Mouse (Mus musculus): Measurements from ENCODE around the gene Mrto4. TPM values are rescaled to one million over a fixed set of nuclear protein-coding genes. Genes with fewer than 3 reads are reported as not detected.

Gene Mrto4
- total RNA-seq, 2 experiments from 2014 or later = 58.8 to 60.6 TPM

- peak; percentile 53 to 54 for DNase-seq (ENCODE audit: low spot score in 2 of 2)
Measured at GRCm38 (mm10) chr4:139341556-139342233, 10.7 kb downstream of the Mrto4 start.

GRCm38 (mm10) chr4:139340835-139341234 lies 11.5 kb downstream of the Mrto4 start:
- no peak for DNase-seq (ENCODE audit: low spot score in 2 of 2)

- no peak for DNase-seq (ENCODE audit: low spot score in 2 of 2)
Measured at GRCm38 (mm10) chr4:139338145-139338544, 14.2 kb downstream of the Mrto4 start.

DNA sequence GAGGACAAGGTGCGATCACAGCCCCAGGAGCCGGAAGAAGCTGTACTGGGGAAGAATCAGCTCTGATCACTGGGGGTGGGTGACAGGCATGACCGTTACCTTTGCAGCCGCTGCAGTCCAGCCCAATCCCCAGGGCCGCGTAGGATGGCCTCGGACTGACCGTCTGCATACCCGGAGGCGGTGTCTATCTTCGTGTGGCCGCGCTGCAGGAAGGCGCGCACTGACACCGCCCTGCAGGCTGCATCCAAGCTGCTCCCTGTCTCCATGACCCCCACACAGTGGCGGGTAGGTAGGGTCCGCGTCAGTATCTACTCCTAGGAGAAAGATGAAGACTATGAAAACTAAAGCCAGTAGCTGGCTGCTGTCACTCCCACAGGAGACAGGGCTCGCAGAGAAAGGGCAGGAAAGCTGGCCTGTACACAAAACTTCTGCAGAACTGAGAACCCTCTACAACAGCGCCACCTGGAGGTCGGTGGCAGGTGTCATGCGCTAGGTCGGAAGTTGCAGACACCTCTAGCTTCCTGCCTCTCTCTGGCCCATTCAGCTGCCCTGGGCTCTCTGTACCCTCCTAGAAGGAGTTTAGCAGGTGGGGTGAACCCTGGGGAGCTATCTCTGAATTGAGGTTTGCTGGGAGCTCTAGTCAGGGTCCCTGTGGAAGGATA lies 15.4 kb downstream of the Mrto4 start:
- peak; percentile 79 to 85 for DNase-seq (ENCODE audit: low spot score in 2 of 2)

GRCm38 (mm10) chr4:139335507-139335906 lies 16.9 kb downstream of the Mrto4 start:
- DNase-seq (ENCODE audit: low spot score in 2 of 2) = no peak

GRCm38 (mm10) chr4:139334631-139335295 lies 17.6 kb downstream of the Mrto4 start:
- DNase-seq (ENCODE audit: low spot score in 2 of 2) = no peak

GRCm38 (mm10) chr4:139330605-139331004 lies 21.8 kb downstream of the Mrto4 start:
- DNase-seq (ENCODE audit: low spot score in 2 of 2) = peak; percentile 67 to 70

GRCm38 (mm10) chr4:139319740-139320139 lies 32.6 kb downstream of the Mrto4 start:
- DNase-seq (ENCODE audit: low spot score in 2 of 2) = no peak

DNA sequence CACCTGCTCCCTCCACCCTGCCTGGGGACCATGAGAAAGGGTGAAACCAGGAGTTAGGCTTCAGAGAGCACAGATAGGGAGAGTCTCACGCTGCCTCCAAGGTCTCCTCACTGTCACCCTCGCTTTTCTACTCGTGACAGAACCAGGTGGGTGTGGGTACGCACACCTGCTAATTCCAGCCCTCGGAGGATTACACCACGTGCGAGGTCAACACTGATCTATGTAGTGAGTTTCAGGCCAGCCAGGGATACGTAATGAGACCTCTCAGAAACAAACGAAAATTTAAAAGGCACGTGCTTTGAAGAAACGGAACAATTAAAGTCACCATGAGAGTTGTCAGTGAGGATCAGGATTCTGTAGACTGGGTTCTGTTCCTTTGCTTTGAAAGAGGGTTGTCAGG lies 33.9 kb downstream of the Mrto4 start:
- DNase-seq (ENCODE audit: low spot score in 2 of 2) = no peak

DNA sequence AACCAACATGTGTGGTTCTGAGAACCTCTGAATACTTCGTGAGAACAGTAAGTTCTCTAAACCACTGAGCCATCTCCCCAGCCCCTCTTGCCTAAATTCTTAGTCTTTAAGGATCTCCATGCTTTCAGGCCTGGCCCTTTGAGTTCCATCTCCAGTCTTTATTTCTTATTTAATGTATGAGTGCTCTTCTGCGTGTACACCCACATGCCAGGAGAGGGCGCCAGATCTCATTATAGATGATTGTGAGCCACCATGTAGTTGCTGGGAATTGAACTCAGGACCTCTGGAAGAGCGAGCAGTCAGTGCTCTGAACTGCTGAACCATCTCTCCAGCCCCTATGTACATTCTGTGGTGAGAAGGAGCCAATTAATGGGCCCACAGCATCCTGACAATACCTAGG lies 39.7 kb downstream of the Mrto4 start:
- peak in 1 of 2 experiments; percentile 47 for DNase-seq (ENCODE audit: low spot score in 2 of 2)

DNA sequence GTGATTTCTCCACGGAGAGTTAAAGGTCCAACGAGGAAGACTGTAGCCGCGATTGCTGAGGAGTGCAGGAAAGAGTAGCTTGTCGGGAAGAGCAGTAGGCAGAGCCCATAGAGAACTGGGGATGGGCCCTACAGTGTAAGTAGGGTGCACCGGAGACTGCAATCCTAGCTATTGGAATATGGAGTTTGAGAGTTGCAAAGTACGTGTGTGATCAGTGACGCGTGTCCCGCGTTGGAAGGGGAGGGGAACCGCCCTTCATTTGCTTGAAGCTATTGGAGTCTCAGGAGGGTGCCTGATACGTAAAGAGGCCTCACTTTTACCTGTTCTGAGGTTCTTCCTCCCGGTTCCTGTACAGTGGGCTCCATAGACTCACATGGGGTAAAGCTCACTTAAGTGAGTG lies 40.7 kb downstream of the Mrto4 start:
- DNase-seq (ENCODE audit: low spot score in 2 of 2) = no peak

GRCm38 (mm10) chr4:139310899-139311701 lies 41.3 kb downstream of the Mrto4 start:
- DNase-seq (ENCODE audit: low spot score in 2 of 2) = no peak

- peak; percentile 99 to 100 for DNase-seq (ENCODE audit: low spot score in 2 of 2)
Measured at GRCm38 (mm10) chr4:139310171-139310898, 42.0 kb downstream of the Mrto4 start, which contains the start of the genes Pqlc2 and Akr7a5. Pqlc2 (minus strand) TSS chr4:139310708. Akr7a5 (plus strand) TSS chr4:139310744.

DNA sequence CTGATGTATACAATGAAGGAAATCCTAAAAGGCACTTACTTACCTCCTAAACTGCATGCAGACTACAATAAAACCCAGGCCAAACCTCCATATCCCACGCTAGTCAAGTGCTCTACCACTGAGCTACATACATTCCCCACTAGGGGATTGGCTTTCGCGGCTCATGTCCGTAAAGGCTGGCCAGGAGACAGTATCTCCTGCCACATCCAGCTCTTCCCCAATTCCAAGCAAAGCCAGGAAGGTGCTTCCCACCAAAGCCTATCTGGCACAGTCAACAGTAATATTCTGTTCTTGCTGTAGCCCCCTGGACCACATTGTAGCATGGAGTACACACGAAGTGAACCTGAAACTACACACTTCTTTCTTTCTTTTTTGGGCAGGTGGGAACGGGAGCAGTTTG lies 42.7 kb downstream of the Mrto4 start:
- DNase-seq (ENCODE audit: low spot score in 2 of 2) = no peak

GRCm38 (mm10) chr4:139307916-139308315 lies 44.5 kb downstream of the Mrto4 start:
- no peak for DNase-seq (ENCODE audit: low spot score in 2 of 2)

DNA sequence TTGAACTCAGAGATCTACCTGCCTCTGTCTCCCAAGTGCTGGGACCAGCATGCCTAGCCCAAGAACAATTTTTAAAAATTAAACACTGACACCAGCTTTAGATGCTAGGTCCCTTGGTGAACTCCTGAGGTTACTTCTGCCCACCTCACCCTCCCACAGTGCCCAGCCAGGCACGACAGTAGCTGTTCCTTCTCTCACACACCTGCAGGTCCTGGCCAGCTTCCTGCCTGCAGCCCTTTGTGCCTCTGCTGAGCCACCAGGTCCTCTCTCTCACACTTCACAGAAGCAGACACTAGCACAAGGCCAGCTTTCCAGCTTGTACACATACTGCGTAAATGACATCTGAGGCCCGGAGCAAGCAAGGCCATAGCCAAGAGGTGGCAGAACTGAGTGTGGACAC lies 46.9 kb downstream of the Mrto4 start:
- no peak for DNase-seq (ENCODE audit: low spot score in 2 of 2)

- no peak for DNase-seq (ENCODE audit: low spot score in 2 of 2)
Measured at GRCm38 (mm10) chr4:139302241-139302640, 50.1 kb downstream of the Mrto4 start.

GRCm38 (mm10) chr4:139301780-139302179 lies 50.6 kb downstream of the Mrto4 start:
- no peak for DNase-seq (ENCODE audit: low spot score in 2 of 2)

GRCm38 (mm10) chr4:139298671-139299366 lies 53.6 kb downstream of the Mrto4 start:
- DNase-seq (ENCODE audit: low spot score in 2 of 2) = no peak

DNA sequence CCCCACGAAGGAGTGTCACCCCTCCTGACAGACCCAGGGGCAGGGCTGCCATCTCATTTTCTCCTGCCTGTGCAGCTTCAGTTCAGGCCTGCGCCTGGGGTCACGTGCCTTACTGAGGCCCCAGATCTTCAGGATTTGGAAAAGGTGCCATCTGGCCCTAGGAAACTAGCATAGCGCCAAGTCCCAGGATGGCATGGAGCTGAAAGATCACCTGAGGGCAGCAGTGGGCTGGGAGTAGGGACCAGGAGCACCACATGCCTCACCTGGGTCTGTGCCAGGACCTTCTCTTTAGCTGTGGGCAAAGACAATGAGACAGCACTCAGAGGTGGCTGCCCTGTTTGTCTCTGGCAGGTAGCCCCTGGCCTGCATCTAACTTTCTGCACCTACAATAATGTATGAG lies 54.8 kb downstream of the Mrto4 start:
- DNase-seq (ENCODE audit: low spot score in 2 of 2) = no peak

Data from adrenal gland, adult 18-20 months (tissue).